Comparison of ENCODE assay signal across 28 mouse cellular contexts in genomic region chr12:70655411-70655811, GRCm38 (mm10).
DNase-seq lines count a peak whose midpoint lies in the region; ATAC-seq and TF ChIP-seq lines count a peak whose summit lies in the region.
"Had no signal": no experiment of that assay in that cellular context is flagged by ENCODE, and none has a peak within 500 bp of the region (broad histone marks: within the 10 kb centered on the region; RNA-seq: fewer than 3 reads in every experiment).

No protein-coding gene starts in this region.

- no peaks in the 10 kb centered on the region for H3K9me3 ChIP-seq in heart, embryonic 13.5 days
- H3K9me3 ChIP-seq in heart, embryonic 10.5 days, result no peaks in the 10 kb centered on the region
- H3K9me3 ChIP-seq: embryonic facial prominence, embryonic 12.5 days; forebrain, embryonic 10.5 days; forebrain, embryonic 15.5 days; liver, embryonic 15.5 days; neural tube, embryonic 12.5 days had no signal

- 86% methylated on average over 2 of the region's 2 CpGs for WGBS in heart, embryonic 13.5 days
- WGBS in heart, embryonic 10.5 days, result 86% methylated on average over 2 of the region's 2 CpGs

- H3K4me1 ChIP-seq in heart, embryonic 13.5 days, result peaks cover 48% of the 10 kb centered on the region
- H3K4me1 ChIP-seq in heart, embryonic 10.5 days, result peaks cover 19% of the 10 kb centered on the region
- H3K4me1 ChIP-seq: liver, embryonic 15.5 days; neural tube, embryonic 12.5 days had no signal

- no peak overlapping the region for H3K9ac ChIP-seq in heart, embryonic 13.5 days
- H3K9ac ChIP-seq: embryonic facial prominence, embryonic 12.5 days; forebrain, embryonic 15.5 days; hindbrain, embryonic 14.5 days; limb, embryonic 12.5 days; liver, embryonic 15.5 days; lung, embryonic 14.5 days; neural tube, embryonic 12.5 days had no signal

- peak overlapping the region; percentile 62; the same call in 1 of the 2 replicates for H3K27ac ChIP-seq in heart, embryonic 13.5 days (replicated peaks)
- H3K27ac ChIP-seq in heart, embryonic 10.5 days, result no peak overlapping the region
- H3K27ac ChIP-seq: embryonic facial prominence, embryonic 12.5 days; forebrain, embryonic 10.5 days; hindbrain, embryonic 14.5 days; limb, embryonic 12.5 days; liver, embryonic 15.5 days; neural tube, embryonic 12.5 days had no signal

- no peak for TF ChIP-seq POLR2A in myocyte (IDR thresholded peaks at IDR 0.05; ENCODE audit: insufficient read length, low read depth)

- no peaks in the 10 kb centered on the region for H3K36me3 ChIP-seq in heart, embryonic 13.5 days
- no peaks in the 10 kb centered on the region for H3K36me3 ChIP-seq in heart, embryonic 10.5 days
- H3K36me3 ChIP-seq in myocyte (ENCODE audit: control insufficient read depth, insufficient read depth), result no peaks in the 10 kb centered on the region
- H3K36me3 ChIP-seq: embryonic facial prominence, embryonic 12.5 days; forebrain, embryonic 10.5 days; forebrain, embryonic 15.5 days; limb, embryonic 12.5 days; liver, embryonic 15.5 days; neural tube, embryonic 12.5 days had no signal

- H3K27me3 ChIP-seq in heart, embryonic 13.5 days (replicated peaks), result no peaks in the 10 kb centered on the region
- H3K27me3 ChIP-seq in heart, embryonic 10.5 days (ENCODE audit: insufficient read depth, poor library complexity, severe bottlenecking), result no peaks in the 10 kb centered on the region
- no peaks in the 10 kb centered on the region for H3K27me3 ChIP-seq in myocyte (ENCODE audit: control insufficient read depth, insufficient read depth, insufficient read length)
- H3K27me3 ChIP-seq: embryonic facial prominence, embryonic 12.5 days; forebrain, embryonic 15.5 days; limb, embryonic 12.5 days; liver, embryonic 15.5 days; neural tube, embryonic 12.5 days; Patski had no signal

- no peak overlapping the region for H3K4me3 ChIP-seq in heart, embryonic 13.5 days
- no peak overlapping the region for H3K4me3 ChIP-seq in heart, embryonic 10.5 days
- no peak overlapping the region for H3K4me3 ChIP-seq in myocyte
- H3K4me3 ChIP-seq: embryonic facial prominence, embryonic 12.5 days; forebrain, embryonic 10.5 days; forebrain, embryonic 15.5 days; limb, embryonic 12.5 days; liver, embryonic 15.5 days; neural tube, embryonic 12.5 days had no signal

- H3ac ChIP-seq in myocyte (ENCODE audit: control insufficient read depth, insufficient read length), result no peak overlapping the region

- H3K4me2 ChIP-seq in heart, embryonic 13.5 days, result no peak overlapping the region
- peak overlapping the region; percentile 51 for H3K4me2 ChIP-seq in myocyte (ENCODE audit: low read depth)
- H3K4me2 ChIP-seq: embryonic facial prominence, embryonic 12.5 days; forebrain, embryonic 15.5 days; hindbrain, embryonic 14.5 days; limb, embryonic 12.5 days; liver, embryonic 15.5 days; lung, embryonic 14.5 days; neural tube, embryonic 12.5 days had no signal

- DNase-seq in adrenal gland, adult 2 months, result peak; percentile 44
- no peak for DNase-seq in adrenal gland, postnatal 4 days (ENCODE audit: low spot score in 2 of 2)
- DNase-seq in heart, embryonic 10.5 days (ENCODE audit: low spot score), result no peak
- DNase-seq in MN1 (ENCODE audit: low spot score), result peak; percentile 50
- no peak for DNase-seq in neural tube, embryonic 10.5 days (ENCODE audit: extremely low spot score, low spot score)
- DNase-seq in right cerebral cortex, adult 2 months (ENCODE audit: low spot score in 2 of 2), result no peak
- DNase-seq: cerebellum, adult 9-10 months; embryo, embryonic 11 days; kidney, postnatal 14 days; layer of hippocampus, adult 9-11 months; lung, embryonic 14.5 days; lung, postnatal 14 days; midbrain, embryonic 14.5 days; right cerebral cortex, adult 18-20 months; right cerebral cortex, postnatal 4 days; thymus, adult 2 months; thymus, postnatal 36 days had no signal

- no peak for ATAC-seq in heart, embryonic 13.5 days (ENCODE audit: extremely low read depth, insufficient number of reproducible peaks, low FRiP score, low TSS enrichment)
- ATAC-seq: forebrain, embryonic 15.5 days; intestine, postnatal 0 days; Patski had no signal

- H3K79me2 ChIP-seq in myocyte (ENCODE audit: control insufficient read depth, insufficient read depth), result no peaks in the 10 kb centered on the region

TF ChIP-seq in myocyte, 11 proteins besides CTCF, POLR2A, EP300 and RAD21:
- TF ChIP-seq TCF3 (IDR thresholded peaks at IDR 0.05; ENCODE audit: insufficient read length, low read depth), result no peak
- TF ChIP-seq SRF (IDR thresholded peaks at IDR 0.05; ENCODE audit: control insufficient read depth, insufficient read length, low read depth), result no peak
- TF ChIP-seq CEBPB (IDR thresholded peaks at IDR 0.05; ENCODE audit: insufficient read depth, poor library complexity, severe bottlenecking), result no peak
- TF ChIP-seq REST (IDR thresholded peaks at IDR 0.05; ENCODE audit: insufficient read depth, insufficient read length), result no peak
- no peak for TF ChIP-seq MAX (IDR thresholded peaks at IDR 0.05; ENCODE audit: low read depth)
- no peak for TF ChIP-seq E2F4 (IDR thresholded peaks at IDR 0.05; ENCODE audit: insufficient read depth)
- no peak for TF ChIP-seq POLR2AphosphoS2 (IDR thresholded peaks at IDR 0.05; ENCODE audit: insufficient read length, low read depth)
- no peak for TF ChIP-seq USF1 (IDR thresholded peaks at IDR 0.05; ENCODE audit: low read depth)
TF ChIP-seq in myocyte: peak in this region for 0.

Comparison
In these comparisons a context has a peak if more than half of its experiments do, and no peak if none do; other contexts are left out.
1. DNase-seq: peak in adrenal gland, adult 2 months (single experiment) and MN1 (single experiment); none in adrenal gland, postnatal 4 days (0 of 2), heart, embryonic 10.5 days (single experiment), neural tube, embryonic 10.5 days (single experiment) and right cerebral cortex, adult 2 months (0 of 2).